Mouse (Mus musculus): ENCODE measurements around the gene Hdac4.
A peak's percentile ranks its signal among the peaks of the same experiment; 100 is the strongest.

The Hdac4 gene

DNA sequence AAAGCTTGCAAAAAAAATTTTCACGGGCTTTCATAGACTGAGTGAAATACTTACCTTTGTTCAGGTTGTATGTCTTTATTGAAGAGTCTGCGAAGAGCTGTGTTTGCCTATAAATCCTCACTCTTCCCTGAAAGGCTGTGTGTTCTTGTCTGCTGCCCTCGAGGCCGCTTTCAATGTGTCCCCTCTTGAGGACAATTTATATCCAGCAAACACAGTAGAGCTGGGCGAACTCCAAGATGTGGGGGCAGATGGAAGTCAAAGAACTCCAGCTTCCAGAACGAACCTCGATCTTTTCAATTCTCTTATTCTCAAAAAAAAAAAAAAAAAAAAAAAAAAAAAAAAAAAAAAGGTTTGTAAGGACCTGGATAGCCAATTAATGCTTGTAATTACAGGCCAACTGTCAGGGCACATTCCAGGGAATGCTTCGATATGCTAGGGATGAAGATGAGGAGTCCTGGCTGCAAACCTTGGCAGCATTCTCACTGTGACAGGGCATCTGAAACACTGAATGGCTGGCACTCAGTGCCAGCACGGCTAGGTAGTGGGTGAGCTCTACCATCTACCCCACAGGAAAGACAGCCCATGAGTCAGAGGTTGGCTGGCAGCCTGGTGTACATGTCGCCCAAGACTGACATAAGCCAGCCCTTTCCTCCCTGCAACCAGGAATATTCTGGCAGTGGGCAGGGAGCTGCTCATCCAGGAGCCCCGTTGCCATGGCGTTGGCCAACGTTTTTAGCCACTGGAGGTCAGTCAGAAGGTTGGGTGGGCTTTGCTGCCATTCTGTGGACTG is at the start of gene Hdac4:
TSS of gene Hdac4 (minus strand) at position 340 of the 790 bp plus-strand sequence.
- DNase-seq (ENCODE audit: low read depth, low spot score), result no peak

DNA sequence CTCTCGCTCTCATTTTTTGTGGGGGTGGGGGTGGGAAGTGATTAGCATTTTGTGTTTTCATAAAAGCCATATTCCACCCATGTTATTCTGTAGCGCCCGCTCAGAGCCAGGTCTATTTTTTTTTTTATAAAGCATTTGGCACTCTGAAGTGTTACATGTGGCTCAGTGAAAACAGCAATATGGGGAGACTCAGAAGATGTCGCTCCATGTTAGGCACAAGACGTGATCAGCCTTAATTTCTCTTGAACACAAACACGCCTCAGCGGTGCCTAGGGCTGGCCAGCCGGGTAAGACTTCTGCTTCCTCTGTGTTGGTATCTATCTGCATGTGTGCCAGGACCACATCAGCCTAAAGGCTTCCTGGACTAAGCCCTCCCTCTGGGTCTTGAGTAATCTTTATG is 48.0 kb upstream of the Hdac4 start:
- DNase-seq (ENCODE audit: low read depth, low spot score), result no peak

DNA sequence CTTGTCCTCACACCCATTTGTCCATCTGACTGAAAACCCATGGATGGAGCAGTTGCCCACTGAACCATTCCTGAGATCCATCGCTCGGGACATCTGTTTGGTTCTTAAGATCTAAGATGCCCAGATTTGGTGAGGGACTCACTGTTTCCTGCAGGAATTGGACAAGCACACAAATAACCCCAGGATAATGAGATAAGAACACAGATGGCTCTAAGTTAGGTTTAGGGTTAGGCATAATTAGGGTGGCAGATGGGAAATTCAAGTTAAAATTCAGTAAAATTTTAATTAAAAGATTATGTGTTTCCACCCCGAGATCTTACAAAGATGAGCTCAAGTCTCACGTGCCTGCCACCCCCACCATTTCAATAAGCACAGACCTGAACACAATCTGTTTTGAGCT is 44.6 kb upstream of the Hdac4 start:
- no peak for DNase-seq (ENCODE audit: low read depth, low spot score)

GRCm38 (mm10) chr1:92235600-92235999 is 40.1 kb upstream of the Hdac4 start:
- peak; percentile 48 for DNase-seq (ENCODE audit: low read depth, low spot score)

GRCm38 (mm10) chr1:92225297-92225696 is 29.8 kb upstream of the Hdac4 start:
- no peak for DNase-seq (ENCODE audit: low read depth, low spot score)

DNA sequence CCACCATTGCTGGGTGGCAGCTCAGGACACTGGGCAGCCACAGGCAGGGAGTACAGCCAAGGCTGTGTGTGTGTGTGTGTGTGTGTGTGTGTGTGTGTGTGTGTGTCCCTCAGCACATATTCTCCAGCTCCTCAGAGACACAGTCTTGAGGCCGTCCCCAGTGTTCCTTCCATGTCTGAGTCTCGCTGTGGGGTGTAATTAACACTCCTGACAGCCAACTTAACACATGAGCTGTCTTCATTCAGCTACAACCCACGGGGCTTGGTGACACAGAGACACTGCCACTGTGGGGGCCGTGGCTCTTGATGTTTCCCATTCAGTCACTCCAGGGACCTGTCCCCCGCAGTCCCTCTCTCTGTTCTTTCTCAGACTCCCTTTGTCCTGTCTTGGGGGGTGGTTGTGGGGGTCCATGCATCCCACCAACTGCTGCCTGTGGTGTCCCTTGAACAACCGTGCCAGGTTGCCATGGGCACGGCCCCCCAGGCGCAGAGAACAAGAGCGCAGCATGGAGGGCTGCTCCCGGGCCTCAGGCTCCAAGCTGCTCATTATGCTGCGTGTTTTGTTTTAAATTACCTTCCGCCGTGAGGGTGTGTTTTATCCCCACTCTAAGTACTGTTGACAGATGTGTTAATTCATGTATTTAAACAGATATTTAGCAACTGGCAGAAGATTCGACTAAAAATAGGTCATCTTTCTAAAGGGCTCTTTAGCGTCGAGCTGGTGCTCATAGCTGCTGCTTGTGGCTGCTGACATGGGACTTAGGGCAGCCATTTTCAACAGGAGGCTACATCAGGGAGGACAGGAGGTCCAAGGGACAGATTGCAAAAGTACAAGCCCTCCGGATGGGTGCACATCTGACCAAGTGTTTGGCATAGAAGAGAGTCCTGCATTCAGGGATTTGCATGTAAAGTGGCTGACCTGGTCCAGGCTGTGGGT is 28.7 kb upstream of the Hdac4 start:
- no peak for DNase-seq (ENCODE audit: low read depth, low spot score)

DNA sequence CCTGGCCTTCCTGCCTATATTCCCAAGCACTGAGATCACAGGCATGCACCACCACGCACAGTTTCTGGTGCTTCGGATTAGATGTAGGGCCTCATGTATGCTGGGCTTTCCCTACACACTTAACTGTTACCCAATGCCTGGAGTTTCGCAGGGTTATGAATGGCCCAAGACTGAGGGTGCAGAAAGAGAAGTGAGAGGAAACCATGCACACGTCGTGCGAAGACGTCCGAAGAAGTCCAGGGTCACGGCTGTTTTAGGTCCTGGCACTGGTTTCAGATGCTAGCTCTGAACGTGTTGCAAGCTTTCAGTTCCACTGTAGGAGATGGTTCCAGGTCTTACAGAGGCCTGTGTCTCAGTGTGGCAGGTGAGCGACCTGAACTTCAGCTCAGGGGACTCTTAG is 21.2 kb upstream of the Hdac4 start:
- no peak for DNase-seq (ENCODE audit: low read depth, low spot score)

- no peak for DNase-seq (ENCODE audit: low read depth, low spot score)
Observed at GRCm38 (mm10) chr1:92215996-92216630, 20.6 kb upstream of the Hdac4 start.

DNA sequence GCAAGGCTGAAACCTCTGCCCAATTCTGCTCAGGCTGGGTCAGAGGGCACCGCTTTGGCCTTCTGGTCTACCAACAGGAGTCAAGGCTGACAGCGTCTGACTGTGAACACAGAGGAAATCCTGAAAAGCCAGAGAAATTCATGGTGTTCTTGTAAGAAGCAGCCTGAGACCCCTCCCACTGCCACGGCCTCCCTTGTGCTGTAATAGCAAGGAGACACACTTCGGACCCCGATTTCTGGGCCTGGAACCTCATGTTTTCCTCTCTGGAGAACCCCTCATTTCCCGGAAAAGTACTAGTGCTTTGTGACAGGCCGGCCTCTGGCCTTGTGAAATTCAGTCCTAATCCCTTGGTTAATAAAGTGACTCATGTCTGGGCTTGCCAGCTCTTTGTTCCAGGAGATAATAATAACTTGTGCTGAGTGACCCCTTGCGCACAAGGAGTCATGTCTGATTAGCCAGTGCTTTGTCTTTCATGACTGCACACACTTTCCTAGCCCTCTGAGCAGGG is 19.7 kb upstream of the Hdac4 start:
- no peak for DNase-seq (ENCODE audit: low read depth, low spot score)

GRCm38 (mm10) chr1:92212003-92212750 is 16.7 kb upstream of the Hdac4 start:
- no peak for DNase-seq (ENCODE audit: low read depth, low spot score)

DNA sequence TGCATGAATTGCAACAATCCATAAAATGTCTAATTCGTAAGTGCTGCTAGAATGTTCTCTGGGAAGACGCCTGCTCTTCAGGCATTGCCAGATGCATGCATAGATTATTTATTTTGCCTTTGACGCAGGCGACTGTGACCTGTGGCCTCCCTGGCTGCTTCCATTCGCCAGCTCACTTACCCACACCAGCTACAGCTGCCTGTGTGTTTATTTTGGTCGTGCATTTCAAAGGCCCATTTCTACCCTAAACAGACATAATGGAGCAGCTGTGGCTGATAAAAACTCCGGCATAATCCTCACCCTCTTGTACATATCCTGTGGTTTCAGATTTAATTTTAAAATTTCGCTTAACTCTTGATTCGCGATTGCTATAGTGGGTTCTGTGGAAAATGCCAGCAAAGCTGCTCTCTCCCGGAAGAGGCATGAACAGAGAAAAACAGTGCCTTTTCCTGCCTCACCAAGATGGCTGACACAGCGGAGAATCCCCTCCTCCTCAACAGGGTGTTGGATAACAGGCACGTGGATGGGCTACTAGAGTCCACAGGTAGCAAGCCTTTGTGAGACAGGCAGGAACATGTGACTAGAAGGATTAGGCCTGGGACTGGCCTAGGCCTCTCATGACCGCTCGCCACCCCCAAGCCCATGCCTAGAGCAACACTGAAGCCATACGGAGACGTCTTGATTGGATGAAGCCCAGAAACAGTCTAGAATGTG is 7.3 kb upstream of the Hdac4 start:
- no peak for DNase-seq (ENCODE audit: low read depth, low spot score)

GRCm38 (mm10) chr1:92190463-92190862 is 5.0 kb downstream of the Hdac4 start:
- peak; percentile 50 for DNase-seq (ENCODE audit: low read depth, low spot score)

DNA sequence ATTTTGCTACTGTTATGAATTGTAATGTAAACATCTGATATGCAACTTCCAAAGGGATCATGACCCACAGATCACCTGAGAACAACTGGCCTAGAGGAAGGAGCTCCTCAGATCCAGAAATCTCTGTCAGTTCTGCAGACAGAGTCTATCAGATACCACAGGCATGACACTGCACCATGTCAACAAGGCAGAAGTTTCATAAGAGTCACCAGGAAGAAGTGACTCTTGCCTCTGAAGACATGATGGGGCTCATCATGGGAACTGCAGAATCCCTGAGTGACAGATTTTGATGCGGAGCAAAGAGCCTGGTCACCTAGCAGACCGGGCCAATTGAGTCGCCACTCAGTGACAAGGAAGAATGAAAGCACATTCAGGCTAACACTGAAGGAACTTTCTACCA is 8.4 kb downstream of the Hdac4 start:
- DNase-seq (ENCODE audit: low read depth, low spot score), result no peak

GRCm38 (mm10) chr1:92184600-92184999 is 10.9 kb downstream of the Hdac4 start:
- no peak for DNase-seq (ENCODE audit: low read depth, low spot score)

GRCm38 (mm10) chr1:92183101-92183790 is 12.3 kb downstream of the Hdac4 start:
- DNase-seq (ENCODE audit: low read depth, low spot score), result peak; percentile 28

DNA sequence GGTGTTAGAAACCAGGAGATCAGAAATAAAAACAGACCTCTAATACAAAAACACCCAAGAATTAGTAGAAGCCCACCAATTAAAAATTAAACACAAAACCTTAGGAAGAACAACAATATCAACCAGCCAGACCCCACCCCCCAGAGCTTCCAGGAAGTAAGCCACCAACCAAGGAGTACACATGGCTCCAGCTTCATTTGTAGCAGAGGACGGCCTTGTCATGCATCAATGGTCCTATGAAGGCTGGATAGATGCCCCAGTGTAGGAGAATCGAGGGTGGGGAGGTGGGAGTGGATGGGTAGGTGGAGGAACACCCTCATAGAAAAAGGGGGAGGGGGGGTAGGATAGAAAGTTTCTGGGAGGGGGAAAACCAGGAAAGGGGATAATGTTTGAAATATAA is 13.5 kb downstream of the Hdac4 start:
- DNase-seq (ENCODE audit: low read depth, low spot score), result no peak

- DNase-seq (ENCODE audit: low read depth, low spot score), result peak; percentile 100
Observed at GRCm38 (mm10) chr1:92180141-92181137, 15.1 kb downstream of the Hdac4 start.

DNA sequence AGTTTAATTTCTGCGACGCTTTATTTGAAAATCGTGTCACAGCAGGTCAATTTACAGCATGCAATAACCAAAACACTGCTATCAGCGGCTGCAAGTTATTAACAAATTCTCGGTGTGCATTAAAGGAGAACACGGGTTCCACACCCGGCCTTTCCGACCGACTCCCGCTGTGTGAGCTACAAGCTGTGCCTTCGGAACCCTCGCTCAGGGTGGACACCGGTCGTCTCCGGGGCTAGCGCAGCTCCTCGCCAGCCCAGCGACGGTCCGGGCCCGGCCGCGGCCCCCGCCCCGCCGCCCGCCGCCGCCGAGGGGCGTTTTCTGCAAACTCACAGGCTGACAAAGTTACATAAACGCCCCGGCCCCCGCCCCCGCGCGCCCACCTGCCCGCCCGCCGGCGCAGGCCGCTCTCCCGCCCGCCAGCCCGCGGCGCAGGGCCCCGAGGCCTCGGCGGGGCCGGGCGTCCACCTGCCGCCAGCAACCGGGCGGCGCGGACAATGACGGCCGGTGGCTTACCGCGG is 16.0 kb downstream of the Hdac4 start:
- DNase-seq (ENCODE audit: low read depth, low spot score), result no peak
